ENCODE assay signal across 10 mouse cellular contexts in the genomic region with DNA sequence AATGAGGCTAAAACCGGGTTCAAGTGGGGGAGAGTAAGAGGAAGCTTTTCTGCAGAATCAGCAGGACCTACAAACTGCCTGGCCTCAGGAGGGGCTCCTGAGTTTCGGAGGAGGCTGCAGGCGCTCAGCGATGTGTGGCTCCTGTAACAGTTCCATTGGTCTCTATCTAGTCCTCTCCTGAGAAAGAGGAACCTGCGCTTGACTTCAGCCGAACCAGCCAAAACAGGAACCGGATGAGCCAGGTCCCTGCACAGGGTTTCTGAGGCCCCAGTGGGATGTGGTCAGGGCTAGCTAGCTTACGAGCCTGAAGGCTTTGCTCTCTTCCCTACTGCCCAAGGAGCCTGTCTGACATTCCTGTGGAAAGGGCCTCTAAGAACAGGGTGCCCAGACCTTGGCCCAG. TPM values are rescaled to one million over a fixed set of nuclear protein-coding genes. Genes with fewer than 3 reads are reported as not detected.
DNase-seq lines count a peak whose midpoint lies in the region; ATAC-seq lines count a peak whose summit lies in the region.
"Had no signal": no experiment of that assay in that cellular context is flagged by ENCODE, and none has a peak within 500 bp of the region (broad histone marks: within the 10 kb centered on the region; RNA-seq: fewer than 3 reads in every experiment).

No protein-coding gene starts in this region.

- peak; percentile 85 to 89 for DNase-seq in B cell, adult 2 months
- no peak for DNase-seq in liver, embryonic 11.5 days (ENCODE audit: low spot score)
- no peak for DNase-seq in embryonic facial prominence, embryonic 10.5 days (ENCODE audit: low spot score)
- no peak for DNase-seq in cerebellum, adult 11-12 months
- DNase-seq in adrenal gland, postnatal 10 days, result no peak

- H3K27me3 ChIP-seq in liver, embryonic 11.5 days (replicated peaks; ENCODE audit: control insufficient read depth, insufficient read depth, low read length), result no peaks in the 10 kb centered on the region
- 0 out of 2 replicates have a peak, but pooled peaks cover 4% of the 10 kb centered on the region for H3K27me3 ChIP-seq in embryonic facial prominence, embryonic 10.5 days (replicated peaks; ENCODE audit: low read depth, poor library complexity, severe bottlenecking)
- H3K27me3 ChIP-seq: embryonic facial prominence, embryonic 13.5 days; intestine, embryonic 15.5 days had no signal

- no peak overlapping the region for H3K4me2 ChIP-seq in liver, embryonic 11.5 days
- H3K4me2 ChIP-seq: embryonic facial prominence, embryonic 13.5 days; intestine, embryonic 15.5 days; limb, embryonic 12.5 days had no signal

- no peaks in the 10 kb centered on the region for H3K4me1 ChIP-seq in liver, embryonic 11.5 days (replicated peaks; ENCODE audit: control insufficient read depth, insufficient read depth, low read length)
- peaks cover 13% of the 10 kb centered on the region for H3K4me1 ChIP-seq in embryonic facial prominence, embryonic 10.5 days
- H3K4me1 ChIP-seq: embryonic facial prominence, embryonic 13.5 days; intestine, embryonic 15.5 days; limb, embryonic 12.5 days had no signal

- H3K4me3 ChIP-seq in liver, embryonic 11.5 days (ENCODE audit: low read depth, low read length), result no peak overlapping the region
- no peak overlapping the region for H3K4me3 ChIP-seq in embryonic facial prominence, embryonic 10.5 days
- H3K4me3 ChIP-seq: embryonic facial prominence, embryonic 13.5 days; intestine, embryonic 15.5 days; limb, embryonic 12.5 days had no signal

- H3K27ac ChIP-seq in liver, embryonic 11.5 days (ENCODE audit: low read depth, low read length), result no peak overlapping the region
- H3K27ac ChIP-seq in embryonic facial prominence, embryonic 10.5 days (replicated peaks), result no peak overlapping the region
- H3K27ac ChIP-seq: embryonic facial prominence, embryonic 13.5 days; intestine, embryonic 15.5 days; limb, embryonic 12.5 days had no signal

- WGBS in liver, embryonic 11.5 days, result 36% methylated on average over 8 of the region's 8 CpGs
- 71% methylated on average over 8 of the region's 8 CpGs for WGBS in embryonic facial prominence, embryonic 10.5 days

- no peak overlapping the region for H3K9ac ChIP-seq in liver, embryonic 11.5 days (ENCODE audit: low read depth, low read length)
- H3K9ac ChIP-seq: embryonic facial prominence, embryonic 13.5 days; intestine, embryonic 15.5 days; limb, embryonic 12.5 days had no signal

- no peaks in the 10 kb centered on the region for H3K9me3 ChIP-seq in liver, embryonic 11.5 days (ENCODE audit: control insufficient read depth, low read length)
- H3K9me3 ChIP-seq in embryonic facial prominence, embryonic 10.5 days, result no peaks in the 10 kb centered on the region
- H3K9me3 ChIP-seq: embryonic facial prominence, embryonic 13.5 days; intestine, embryonic 15.5 days; limb, embryonic 12.5 days had no signal

- H3K36me3 ChIP-seq in liver, embryonic 11.5 days (ENCODE audit: control insufficient read depth, insufficient read depth, low read length), result no peaks in the 10 kb centered on the region
- H3K36me3 ChIP-seq in embryonic facial prominence, embryonic 10.5 days (replicated peaks), result no peaks in the 10 kb centered on the region
- H3K36me3 ChIP-seq: embryonic facial prominence, embryonic 13.5 days; intestine, embryonic 15.5 days; limb, embryonic 12.5 days had no signal

- ATAC-seq in CD4-positive, CD25-positive, alpha-beta regulatory T cell, adult 4 months, result peak; percentile 44
- ATAC-seq in liver, embryonic 11.5 days (replicated peaks; ENCODE audit: low FRiP score), result peak; percentile 33; the same call in 1 of the 2 replicates
- ATAC-seq in neutrophil, adult 5-6 weeks (ENCODE audit: extremely low read depth, insufficient number of reproducible peaks, low FRiP score, poor library complexity, severe bottlenecking), result peak; percentile 82
- ATAC-seq: intestine, embryonic 15.5 days had no signal

RNA-seq across cellular contexts. Expression of gene Asb2, which starts 12.3 kb away (rescaled TPM):
- 10 to 100 TPM; 25.2 to 31.4 TPM for polyA plus RNA-seq in CD4-positive, CD25-positive, alpha-beta regulatory T cell, adult 4 months (2017; shearing (Covaris generic))
- polyA plus RNA-seq in liver, embryonic 11.5 days (2014; fragmentation: Nextera tagmentation; extraction: Ambion mirVana), result 1.2 and 2.8 TPM in 2 replicates
- not detected in 2 replicates for total RNA-seq in neutrophil, adult 5-6 weeks (2017)
- polyA plus RNA-seq in embryonic facial prominence, embryonic 10.5 days (2016; fragmentation: Nextera tagmentation; extraction: Ambion mirVana), result 0.51 and 0.75 TPM in 2 replicates
- 10 to 100 TPM in 1 of 2 experiments, 1 to 10 TPM in 1; 5.5 to 20.3 TPM for total RNA-seq in adrenal gland, postnatal 10 days (2021)

RNA-seq across cellular contexts. Expression of gene Fam181a, which starts 32.7 kb away (rescaled TPM):
- polyA plus RNA-seq in CD4-positive, CD25-positive, alpha-beta regulatory T cell, adult 4 months (2017; shearing (Covaris generic)), result not detected
- polyA plus RNA-seq in liver, embryonic 11.5 days (2014; fragmentation: Nextera tagmentation; extraction: Ambion mirVana), result not detected in 2 replicates
- not detected in 2 replicates for total RNA-seq in neutrophil, adult 5-6 weeks (2017)
- polyA plus RNA-seq in embryonic facial prominence, embryonic 10.5 days (2016; fragmentation: Nextera tagmentation; extraction: Ambion mirVana), result 3.6 and 9.3 TPM in 2 replicates
- total RNA-seq in adrenal gland, postnatal 10 days (2021), result not detected

RNA-seq across cellular contexts. Expression of gene Otub2, which starts 45.0 kb away (rescaled TPM):
- polyA plus RNA-seq in CD4-positive, CD25-positive, alpha-beta regulatory T cell, adult 4 months (2017; shearing (Covaris generic)), result 1 to 10 TPM; 1.4 to 1.5 TPM
- 15.9 and 20.2 TPM in 2 replicates for polyA plus RNA-seq in liver, embryonic 11.5 days (2014; fragmentation: Nextera tagmentation; extraction: Ambion mirVana)
- total RNA-seq in neutrophil, adult 5-6 weeks (2017), result 2.8 TPM in 2 replicates
- 8.7 and 12.2 TPM in 2 replicates for polyA plus RNA-seq in embryonic facial prominence, embryonic 10.5 days (2016; fragmentation: Nextera tagmentation; extraction: Ambion mirVana)
- total RNA-seq in adrenal gland, postnatal 10 days (2021), result 1 to 10 TPM; 3.6 to 4.4 TPM

Comparison
In these comparisons a context has a peak if more than half of its experiments do, and no peak if none do; other contexts are left out.
1. DNase-seq: peak in B cell, adult 2 months (2 of 2); none in liver, embryonic 11.5 days (single experiment), embryonic facial prominence, embryonic 10.5 days (single experiment), cerebellum, adult 11-12 months (single experiment) and adrenal gland, postnatal 10 days (single experiment).
2. Peak in every context shown above with its lines, with median percentiles within 50 percentile points of each other: ATAC-seq.